Mouse (Mus musculus): ENCODE measurements at regions not wholly inside any gene's neighbourhood (a gene's known extent, or its start where the extent isn't known, plus 50 kb on each side); places are given as distances from the start of the nearest gene placed in this dataset.
A peak's percentile ranks its signal among the peaks of the same experiment; 100 is the strongest.

GRCm38 (mm10) chr16:63075814-63076213 lies 221.7 kb downstream of the Pros1 start:
- no peak for ATAC-seq (ENCODE audit: low read depth)

GRCm38 (mm10) chr16:63081383-63081782 lies 227.3 kb downstream of the Pros1 start:
- WGBS = 50% methylated on average over 3 of the region's 3 CpGs
- no peak overlapping the region for H3K4me2 ChIP-seq
- ATAC-seq (ENCODE audit: low read depth) = no peak

More at GRCm38 (mm10) chr16:63075814-63076213, 221.7 kb downstream of the Pros1 start:
- H3K4me2 ChIP-seq = no peak overlapping the region
- WGBS = 66% methylated on average over 4 of the region's 4 CpGs
- no peaks in the 10 kb centered on the region; the same call in 1 of the 2 replicates for H3K4me1 ChIP-seq (replicated peaks)
- H3K9ac ChIP-seq = no peak overlapping the region
- H3K27me3 ChIP-seq = no peaks in the 10 kb centered on the region
- H3K4me3 ChIP-seq = no peak overlapping the region
- H3K9me3 ChIP-seq = no peaks in the 10 kb centered on the region
- H3K27ac ChIP-seq (replicated peaks) = no peak overlapping the region
- no peaks in the 10 kb centered on the region for H3K36me3 ChIP-seq

GRCm38 (mm10) chr16:63083256-63083655 lies 229.1 kb downstream of the Pros1 start:
- ATAC-seq (ENCODE audit: low read depth) = no peak
- peaks cover 20% of the 10 kb centered on the region for H3K4me1 ChIP-seq (replicated peaks)
- H3K9ac ChIP-seq = no peak overlapping the region
- no peaks in the 10 kb centered on the region for H3K36me3 ChIP-seq
- no peak overlapping the region for H3K27ac ChIP-seq (replicated peaks)
- no peaks in the 10 kb centered on the region for H3K27me3 ChIP-seq
- no peaks in the 10 kb centered on the region for H3K9me3 ChIP-seq
- H3K4me3 ChIP-seq = no peak overlapping the region
- 38% methylated on average over 5 of the region's 5 CpGs for WGBS
- H3K4me2 ChIP-seq = no peak overlapping the region

More at GRCm38 (mm10) chr16:63081383-63081782, 227.3 kb downstream of the Pros1 start:
- Histone ChIP-seq H3K9me3 (no peaks in the 10 kb centered on the region), H3K4me3 (no peak overlapping the region), H3K36me3 (no peaks in the 10 kb centered on the region), H3K27me3 (no peaks in the 10 kb centered on the region), H3K9ac (no peak overlapping the region), H3K4me1 (replicated peaks) (peaks cover 20% of the 10 kb centered on the region), H3K27ac (replicated peaks) (no peak overlapping the region)

- no peaks in the 10 kb centered on the region for H3K27me3 ChIP-seq
- peak overlapping the region; percentile 28; the same call in 1 of the 2 replicates for H3K27ac ChIP-seq (replicated peaks)
- no peak overlapping the region for H3K9ac ChIP-seq
- WGBS = 22% methylated on average over 10 of the region's 10 CpGs
- H3K4me1 ChIP-seq (replicated peaks) = peaks cover 30% of the 10 kb centered on the region
- H3K9me3 ChIP-seq = no peaks in the 10 kb centered on the region
- no peaks in the 10 kb centered on the region for H3K36me3 ChIP-seq
- ATAC-seq (ENCODE audit: low read depth) = peak; percentile 77
- H3K4me2 ChIP-seq = no peak overlapping the region
- H3K4me3 ChIP-seq = no peak overlapping the region
Observed at GRCm38 (mm10) chr16:63084021-63084756, 230.1 kb downstream of the Pros1 start.

- ATAC-seq (ENCODE audit: low read depth) = no peak
- H3K4me1 ChIP-seq (replicated peaks) = peaks cover 30% of the 10 kb centered on the region
- H3K27ac ChIP-seq (replicated peaks) = no peak overlapping the region
Observed at GRCm38 (mm10) chr16:63086086-63086796, 232.1 kb downstream of the Pros1 start.

GRCm38 (mm10) chr16:63091471-63092300 lies 237.6 kb downstream of the Pros1 start:
- no peaks in the 10 kb centered on the region for H3K27me3 ChIP-seq
- H3K9ac ChIP-seq = no peak overlapping the region
- no peak overlapping the region for H3K4me2 ChIP-seq
- WGBS = 9% methylated on average over 11 of the region's 11 CpGs
- H3K36me3 ChIP-seq = no peaks in the 10 kb centered on the region
- H3K4me3 ChIP-seq = no peak overlapping the region
- ATAC-seq (ENCODE audit: low read depth) = peak; percentile 86
- peaks cover 20% of the 10 kb centered on the region for H3K4me1 ChIP-seq (replicated peaks)
- no peaks in the 10 kb centered on the region for H3K9me3 ChIP-seq
- H3K27ac ChIP-seq (replicated peaks) = peak overlapping the region; percentile 82

More at GRCm38 (mm10) chr16:63086086-63086796, 232.1 kb downstream of the Pros1 start:
- Histone ChIP-seq H3K4me2 (no peak overlapping the region), H3K36me3 (no peaks in the 10 kb centered on the region), H3K27me3 (no peaks in the 10 kb centered on the region), H3K9me3 (no peaks in the 10 kb centered on the region), H3K9ac (no peak overlapping the region), H3K4me3 (no peak overlapping the region)
- WGBS = 76% methylated on average over 9 of the region's 9 CpGs

GRCm38 (mm10) chr16:63094126-63094840 lies 240.2 kb downstream of the Pros1 start:
- 91% methylated on average over 5 of the region's 5 CpGs for WGBS
- H3K4me3 ChIP-seq = no peak overlapping the region
- H3K27ac ChIP-seq (replicated peaks) = no peak overlapping the region
- H3K27me3 ChIP-seq = no peaks in the 10 kb centered on the region
- no peak overlapping the region for H3K4me2 ChIP-seq
- H3K9me3 ChIP-seq = no peaks in the 10 kb centered on the region
- no peaks in the 10 kb centered on the region for H3K36me3 ChIP-seq
- ATAC-seq (ENCODE audit: low read depth) = no peak
- H3K9ac ChIP-seq = no peak overlapping the region
- peaks cover 10% of the 10 kb centered on the region for H3K4me1 ChIP-seq (replicated peaks)

GRCm38 (mm10) chr16:63102362-63102761 lies 248.3 kb downstream of the Pros1 start:
- H3K9ac ChIP-seq = no peak overlapping the region
- no peak for ATAC-seq (ENCODE audit: low read depth)
- no peak overlapping the region for H3K4me2 ChIP-seq
- H3K9me3 ChIP-seq = no peaks in the 10 kb centered on the region
- no peaks in the 10 kb centered on the region for H3K36me3 ChIP-seq
- no peak overlapping the region for H3K27ac ChIP-seq (replicated peaks)
- WGBS = 80% methylated on average over 3 of the region's 3 CpGs
- no peaks in the 10 kb centered on the region for H3K4me1 ChIP-seq (replicated peaks)
- H3K4me3 ChIP-seq = no peak overlapping the region
- H3K27me3 ChIP-seq = no peaks in the 10 kb centered on the region

- H3K4me2 ChIP-seq = no peak overlapping the region
- no peaks in the 10 kb centered on the region for H3K36me3 ChIP-seq
- H3K9me3 ChIP-seq = no peaks in the 10 kb centered on the region
- no peak overlapping the region for H3K27ac ChIP-seq (replicated peaks)
- H3K27me3 ChIP-seq = no peaks in the 10 kb centered on the region
- H3K9ac ChIP-seq = no peak overlapping the region
- no peak overlapping the region for H3K4me3 ChIP-seq
- ATAC-seq (ENCODE audit: low read depth) = no peak
- WGBS = 85% methylated on average over 1 of the region's 1 CpGs
- H3K4me1 ChIP-seq (replicated peaks) = no peaks in the 10 kb centered on the region
Observed at GRCm38 (mm10) chr16:63102930-63103329, 248.8 kb downstream of the Pros1 start.

- 92% methylated on average over 5 of the region's 5 CpGs for WGBS
- Histone ChIP-seq H3K27ac (replicated peaks) (no peak overlapping the region), H3K9me3 (no peaks in the 10 kb centered on the region), H3K27me3 (no peaks in the 10 kb centered on the region), H3K4me1 (replicated peaks) (no peaks in the 10 kb centered on the region), H3K9ac (no peak overlapping the region), H3K4me2 (no peak overlapping the region), H3K4me3 (no peak overlapping the region), H3K36me3 (no peaks in the 10 kb centered on the region)
- ATAC-seq (ENCODE audit: low read depth) = no peak
Observed at GRCm38 (mm10) chr16:63104383-63104782, 250.3 kb downstream of the Pros1 start.

GRCm38 (mm10) chr16:63104938-63105714 lies 251.0 kb downstream of the Pros1 start:
- 81% methylated on average over 11 of the region's 11 CpGs for WGBS
- H3K9ac ChIP-seq = no peak overlapping the region
- no peaks in the 10 kb centered on the region for H3K4me1 ChIP-seq (replicated peaks)
- no peaks in the 10 kb centered on the region for H3K9me3 ChIP-seq
- H3K27ac ChIP-seq (replicated peaks) = no peak overlapping the region
- H3K27me3 ChIP-seq = no peaks in the 10 kb centered on the region
- H3K36me3 ChIP-seq = no peaks in the 10 kb centered on the region
- no peak overlapping the region for H3K4me3 ChIP-seq
- no peak overlapping the region for H3K4me2 ChIP-seq
- no peak for ATAC-seq (ENCODE audit: low read depth)
